In genomic region chr2:171633355-171634097, GRCm38 (mm10) we compare ENCODE assay signal across 9 mouse cellular contexts.
DNase-seq lines count a peak whose midpoint lies in the region; ATAC-seq lines count a peak whose summit lies in the region.
"Had no signal": no experiment of that assay in that cellular context is flagged by ENCODE, and none has a peak within 500 bp of the region (broad histone marks: within the 10 kb centered on the region; RNA-seq: fewer than 3 reads in every experiment).

No protein-coding gene starts in this region.

- ATAC-seq in forebrain, embryonic 11.5 days (replicated peaks; ENCODE audit: low FRiP score): no peak

- WGBS in limb, embryonic 10.5 days: 28% methylated on average over 15 of the region's 15 CpGs
- WGBS in forebrain, embryonic 11.5 days: 54% methylated on average over 15 of the region's 15 CpGs

- intact Hi-C loops in heart, postnatal 36 days (cut with DNase I): loop anchor here (5.0 kb wide), 1 partner anchor 44 kb away; no protein-coding TSS in a partner anchor

- no peaks in the 10 kb centered on the region for H3K9me3 ChIP-seq in limb, embryonic 10.5 days (replicated peaks)
- no peaks in the 10 kb centered on the region for H3K9me3 ChIP-seq in forebrain, embryonic 11.5 days (ENCODE audit: control insufficient read depth, low read length)

- no peaks in the 10 kb centered on the region for H3K36me3 ChIP-seq in limb, embryonic 10.5 days
- H3K36me3 ChIP-seq in forebrain, embryonic 11.5 days (ENCODE audit: control insufficient read depth, insufficient read depth, low read length): no peaks in the 10 kb centered on the region

- no peak overlapping the region for H3K4me2 ChIP-seq in forebrain, embryonic 11.5 days (ENCODE audit: low read depth, low read length, severe bottlenecking)

- no peak overlapping the region for H3K9ac ChIP-seq in forebrain, embryonic 11.5 days (ENCODE audit: low read length)

- peaks cover 64% of the 10 kb centered on the region for H3K4me1 ChIP-seq in limb, embryonic 10.5 days
- H3K4me1 ChIP-seq in forebrain, embryonic 11.5 days (replicated peaks; ENCODE audit: control insufficient read depth, insufficient read depth, low read length): no peaks in the 10 kb centered on the region

- H3K4me3 ChIP-seq in limb, embryonic 10.5 days: no peak overlapping the region
- H3K4me3 ChIP-seq in forebrain, embryonic 11.5 days (ENCODE audit: low read depth, low read length): no peak overlapping the region
- H3K4me3 ChIP-seq: myocyte had no signal

- peak overlapping the region; percentile 82 for H3K27ac ChIP-seq in limb, embryonic 10.5 days
- no peak overlapping the region for H3K27ac ChIP-seq in forebrain, embryonic 11.5 days (ENCODE audit: low read depth, low read length)

- DNase-seq in adrenal gland, adult 8-10 months: peak; percentile 5
- no peak for DNase-seq in adrenal gland, postnatal 25 days
- peak; percentile 30 for DNase-seq in embryo, embryonic 10.5 days (ENCODE audit: low spot score)
- peak; percentile 11 to 18 for DNase-seq in heart, postnatal 36 days
- DNase-seq in limb, embryonic 10.5 days (ENCODE audit: low spot score): peak; percentile 63
- no peak for DNase-seq in layer of hippocampus, adult 8-10 months (ENCODE audit: low spot score in 2 of 2)
- DNase-seq in ovary, adult 18-20 months (ENCODE audit: low spot score): no peak
- no peak for DNase-seq in forebrain, embryonic 11.5 days (ENCODE audit: low spot score)

- H3K27me3 ChIP-seq in limb, embryonic 10.5 days (ENCODE audit: low read depth, poor library complexity, severe bottlenecking): peaks cover 7% of the 10 kb centered on the region
- H3K27me3 ChIP-seq in forebrain, embryonic 11.5 days (ENCODE audit: control insufficient read depth, insufficient read depth, low read length): no peaks in the 10 kb centered on the region

Comparison
In these comparisons a context has a peak if more than half of its experiments do, and no peak if none do; other contexts are left out.
1. DNase-seq: peak in adrenal gland, adult 8-10 months (single experiment), embryo, embryonic 10.5 days (single experiment), heart, postnatal 36 days (2 of 2) and limb, embryonic 10.5 days (single experiment); none in adrenal gland, postnatal 25 days (single experiment), layer of hippocampus, adult 8-10 months (0 of 2), ovary, adult 18-20 months (single experiment) and forebrain, embryonic 11.5 days (single experiment).